Mouse (Mus musculus) cerebral cortex, adult 2 months (tissue): ENCODE results near the gene Alg14.

Source experiments
- WGBS: fragments of 180-500 bp; shearing (Covaris S2); methylation state at CpG from one replicate; pipeline ENCODE4 v1.1.7; 2018; 5-methylcytosine and 5-hydroxymethylcytosine counted together

The Alg14 gene

DNA sequence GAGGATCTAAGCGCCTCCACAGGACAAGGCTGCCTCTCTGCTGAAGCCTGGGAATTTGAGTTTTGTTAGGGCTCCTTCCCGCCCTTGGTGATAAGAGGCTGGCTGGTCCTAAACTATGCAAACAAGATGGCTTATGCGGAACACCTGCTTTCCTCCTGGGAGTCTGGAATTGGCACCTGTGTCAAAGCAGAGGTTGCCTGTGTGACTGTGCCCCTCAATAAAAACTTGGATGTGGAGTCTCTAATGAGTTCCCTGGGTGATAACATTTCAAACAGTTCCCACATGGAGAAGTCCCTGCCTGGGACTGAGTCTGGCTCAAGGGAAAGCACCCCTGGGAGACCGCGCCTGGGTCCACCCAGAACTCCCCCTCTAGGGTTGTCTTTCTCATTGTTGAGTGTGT lies 113.5 kb downstream of the Alg14 start:
- WGBS = 94% methylated on average over 5 of the region's 5 CpGs

DNA sequence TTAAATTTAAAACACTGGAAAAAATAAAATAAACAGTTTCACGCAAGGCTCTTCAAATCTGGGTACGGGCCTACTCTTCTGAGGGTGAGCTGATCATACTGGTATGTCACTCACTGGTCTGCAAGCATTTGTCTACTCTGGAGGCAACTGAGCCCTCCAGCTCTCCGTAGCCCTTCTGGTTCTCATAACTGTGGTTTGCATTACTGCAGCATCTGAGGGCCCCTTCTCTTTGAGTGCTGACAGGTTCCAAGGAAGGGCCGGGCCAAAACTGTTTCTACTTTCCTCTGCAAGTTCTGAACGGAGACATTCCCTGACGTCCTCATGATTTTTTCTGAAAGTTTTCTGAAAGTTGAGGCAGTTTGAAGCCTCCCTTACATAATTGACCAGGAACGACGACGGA lies 115.8 kb downstream of the Alg14 start:
- 86% methylated on average over 9 of the region's 9 CpGs for WGBS

DNA sequence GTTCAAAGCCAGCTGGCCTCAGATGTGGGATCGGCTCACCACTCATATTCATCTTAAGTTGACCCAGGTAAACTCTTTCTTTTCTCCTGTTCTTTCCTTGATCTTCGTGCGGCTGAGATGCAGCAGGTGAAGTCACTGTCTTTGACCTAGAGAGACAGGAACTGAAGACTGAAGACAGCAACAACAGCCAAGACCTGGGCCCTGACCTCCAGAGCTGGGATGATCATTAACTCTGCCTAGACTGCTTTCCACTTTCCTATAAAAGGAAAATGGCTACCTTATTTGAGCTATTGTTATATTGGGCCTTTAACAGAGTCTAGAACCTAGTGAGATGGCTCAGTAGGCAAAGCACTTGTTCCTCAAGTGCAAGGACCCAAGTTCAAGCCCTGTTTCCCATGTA lies 116.8 kb downstream of the Alg14 start:
- WGBS = 93% methylated on average over 3 of the region's 3 CpGs

DNA sequence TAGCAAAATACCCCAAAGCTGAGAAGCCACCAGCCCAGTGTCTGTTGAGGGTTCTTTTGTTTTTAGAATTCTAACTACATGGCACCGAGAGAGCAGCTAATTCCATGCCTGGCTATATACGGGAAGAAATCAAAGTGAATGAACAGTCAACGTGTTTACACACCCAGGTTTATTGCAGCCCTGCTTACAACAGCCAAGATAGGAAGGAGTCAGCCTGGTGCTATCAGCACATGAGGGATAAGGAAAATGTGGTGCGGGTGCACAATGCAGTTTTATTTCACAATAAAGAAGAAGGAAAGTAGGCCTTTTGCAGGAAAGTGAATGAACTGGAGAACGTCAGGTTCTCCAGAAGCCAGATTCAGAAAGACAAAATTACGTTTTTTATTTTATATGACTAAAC lies 119.9 kb downstream of the Alg14 start:
- WGBS = 88% methylated on average over 6 of the region's 6 CpGs
